Mouse (Mus musculus) kidney, postnatal 4 days (tissue): ENCODE data around the gene Fads6.

Experiments
- DNase-seq, 2 experiments: peaks; one replicate each; pipeline ENCODE4 v3.0.0; 2021; ENCODE audit warnings: mixed read lengths in 2 of 2

Fads6 gene

DNA sequence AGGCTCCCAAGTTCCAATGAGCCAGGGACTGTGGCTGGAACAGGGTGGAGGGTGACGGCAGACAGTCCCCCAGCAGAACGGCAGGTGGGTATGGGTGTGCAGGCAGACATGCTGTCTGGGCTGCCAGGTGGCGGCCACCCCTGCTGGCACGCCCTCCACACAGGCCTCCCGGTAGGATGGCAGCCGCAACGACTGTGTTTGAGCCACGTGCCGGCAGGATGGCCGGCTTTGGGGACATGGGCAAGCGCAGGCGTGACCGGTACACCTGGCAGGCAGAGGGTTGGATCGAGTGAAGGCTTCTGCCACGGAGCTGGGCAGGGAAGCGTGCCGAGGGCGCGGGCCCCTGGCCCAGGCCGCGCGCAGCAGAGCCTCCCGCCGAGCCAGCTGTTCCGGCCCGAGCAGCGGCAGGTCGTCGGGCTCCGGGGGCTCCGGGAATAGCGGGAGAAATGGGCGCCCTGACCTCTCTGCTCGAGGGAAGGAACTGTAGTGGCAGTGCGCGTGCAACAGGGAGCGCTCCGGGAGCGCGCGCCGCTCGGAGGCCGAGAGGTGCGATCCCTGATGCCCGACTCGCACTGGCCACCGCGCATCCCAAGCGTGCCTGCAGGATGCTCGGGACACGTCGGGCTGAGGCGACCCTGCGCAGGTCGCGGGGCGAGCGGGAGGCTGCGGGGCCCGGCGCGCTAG is 47.6 kb downstream of the Fads6 start:
- DNase-seq = peak; percentile 49 to 52

- DNase-seq = no peak
Measured at GRCm38 (mm10) chr11:115247945-115248344, 49.5 kb downstream of the Fads6 start.

GRCm38 (mm10) chr11:115247240-115247639 is 50.2 kb downstream of the Fads6 start:
- DNase-seq = no peak

DNA sequence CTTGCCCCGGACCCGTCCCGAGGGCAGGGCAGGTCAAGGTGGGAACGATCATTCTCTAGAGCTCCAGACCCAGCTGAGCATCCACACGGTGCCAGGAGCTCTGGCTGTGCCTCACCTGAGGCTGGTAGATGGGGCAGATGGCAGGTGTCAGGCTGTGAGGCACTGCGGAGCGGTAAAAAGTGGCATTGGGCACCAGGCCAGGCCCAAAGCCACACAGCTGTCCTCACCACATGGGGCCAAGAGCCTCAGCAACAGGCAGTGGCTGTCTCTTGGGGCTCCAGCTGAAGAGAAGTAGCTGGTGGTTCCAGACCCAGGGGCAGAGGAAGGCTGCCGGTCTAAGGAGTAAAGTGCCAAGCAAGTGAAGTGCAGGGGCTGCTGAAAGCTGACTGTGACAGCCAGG is 51.1 kb downstream of the Fads6 start:
- no peak for DNase-seq

GRCm38 (mm10) chr11:115244840-115245239 is 52.6 kb downstream of the Fads6 start:
- no peak for DNase-seq

- DNase-seq = no peak
Measured at GRCm38 (mm10) chr11:115243783-115244182, 53.7 kb downstream of the Fads6 start.

- DNase-seq = no peak
Measured at GRCm38 (mm10) chr11:115242746-115243145, 54.7 kb downstream of the Fads6 start.

GRCm38 (mm10) chr11:115241402-115241801 is 56.1 kb downstream of the Fads6 start:
- no peak for DNase-seq

GRCm38 (mm10) chr11:115236570-115236969 is 60.9 kb downstream of the Fads6 start:
- DNase-seq = peak; percentile 36 to 49

GRCm38 (mm10) chr11:115234320-115235044 is 63.0 kb downstream of the Fads6 start:
- DNase-seq = peak; percentile 63 to 67

- peak in 1 of 2 experiments; percentile 36 for DNase-seq
Measured at GRCm38 (mm10) chr11:115233526-115234290, 63.8 kb downstream of the Fads6 start.

DNA sequence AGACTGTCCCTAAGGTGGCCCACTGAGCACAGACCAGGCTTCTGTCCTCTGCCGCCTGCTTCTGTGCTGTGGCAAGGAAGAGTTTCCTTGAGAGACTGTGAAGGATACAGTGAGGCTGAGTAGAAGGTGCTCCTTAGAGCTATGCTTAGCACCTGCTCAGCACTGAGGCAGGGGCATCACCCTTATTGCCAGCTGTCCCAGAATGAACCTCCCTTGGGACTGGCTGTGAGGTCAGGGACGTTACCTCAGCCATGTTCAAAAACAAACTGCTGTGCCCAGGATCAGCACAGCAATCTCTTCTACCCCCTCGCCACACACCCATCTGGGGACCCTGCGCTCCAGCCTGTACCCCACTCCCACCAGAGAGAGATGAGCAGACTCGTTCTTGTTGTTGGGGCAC is 64.6 kb downstream of the Fads6 start:
- no peak for DNase-seq

DNA sequence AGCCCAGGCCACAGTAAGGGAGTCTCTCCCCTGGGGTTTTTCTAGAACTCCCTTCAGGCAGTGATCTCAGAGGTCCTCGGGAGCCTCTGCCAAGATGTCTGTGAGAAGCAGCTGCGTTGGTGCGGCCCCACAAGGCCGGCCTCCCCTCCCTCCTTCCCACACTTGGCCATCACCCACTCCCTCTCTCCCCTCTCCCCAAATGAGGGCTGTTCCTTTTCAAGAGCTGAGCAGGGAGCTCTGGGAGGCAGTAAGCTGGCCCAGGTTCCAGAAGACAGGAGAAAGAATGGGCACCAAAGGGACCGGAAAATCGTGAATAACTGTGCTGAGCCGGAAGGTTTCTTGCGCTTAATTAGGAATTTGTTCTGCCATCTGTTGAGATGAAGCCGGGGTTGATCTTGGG is 65.5 kb downstream of the Fads6 start:
- DNase-seq = peak in 1 of 2 experiments; percentile 46

GRCm38 (mm10) chr11:115231168-115231915 is 66.1 kb downstream of the Fads6 start:
- peak; percentile 41 to 57 for DNase-seq
